Mouse (Mus musculus): ENCODE measurements around the gene B3galnt1. TPM values are rescaled to one million over a fixed set of nuclear protein-coding genes. Genes with fewer than 3 reads are reported as not detected.
A peak's percentile ranks its signal among the peaks of the same experiment; 100 is the strongest.

B3galnt1 gene
- polyA plus RNA-seq, 1 experiment from 2014 or later, result 79.4 TPM

DNA sequence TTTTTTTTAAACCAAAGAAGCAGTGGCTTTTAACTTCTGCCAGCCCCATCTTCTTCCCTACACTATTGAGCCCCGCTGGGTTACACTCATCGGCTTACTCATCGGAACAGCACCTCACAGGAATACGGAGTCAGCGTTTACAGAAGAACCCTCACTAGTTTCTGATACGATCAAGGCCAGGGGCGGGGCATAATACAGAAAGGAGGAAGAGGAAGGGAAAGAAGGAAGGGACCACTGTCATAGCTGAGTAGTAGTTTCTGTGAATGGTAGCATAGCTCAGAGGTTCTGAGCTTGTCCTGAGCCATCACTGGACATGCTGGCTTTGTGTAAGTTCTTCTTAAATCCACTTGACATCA is 38.8 kb downstream of the B3galnt1 start:
- WGBS, result 93% methylated on average over 7 of the region's 7 CpGs
- no peaks in the 10 kb centered on the region for H3K27me3 ChIP-seq
- no peak overlapping the region for H3K4me3 ChIP-seq
- H3K4me2 ChIP-seq, result no peak overlapping the region
- H3K36me3 ChIP-seq, result no peaks in the 10 kb centered on the region
- H3K4me1 ChIP-seq (replicated peaks), result peaks cover 22% of the 10 kb centered on the region; the same call in 1 of the 2 replicates
- no peak for ATAC-seq (ENCODE audit: low FRiP score)
- no peak overlapping the region for H3K9ac ChIP-seq
- H3K9me3 ChIP-seq, result no peaks in the 10 kb centered on the region
- H3K27ac ChIP-seq, result no peak overlapping the region

DNA sequence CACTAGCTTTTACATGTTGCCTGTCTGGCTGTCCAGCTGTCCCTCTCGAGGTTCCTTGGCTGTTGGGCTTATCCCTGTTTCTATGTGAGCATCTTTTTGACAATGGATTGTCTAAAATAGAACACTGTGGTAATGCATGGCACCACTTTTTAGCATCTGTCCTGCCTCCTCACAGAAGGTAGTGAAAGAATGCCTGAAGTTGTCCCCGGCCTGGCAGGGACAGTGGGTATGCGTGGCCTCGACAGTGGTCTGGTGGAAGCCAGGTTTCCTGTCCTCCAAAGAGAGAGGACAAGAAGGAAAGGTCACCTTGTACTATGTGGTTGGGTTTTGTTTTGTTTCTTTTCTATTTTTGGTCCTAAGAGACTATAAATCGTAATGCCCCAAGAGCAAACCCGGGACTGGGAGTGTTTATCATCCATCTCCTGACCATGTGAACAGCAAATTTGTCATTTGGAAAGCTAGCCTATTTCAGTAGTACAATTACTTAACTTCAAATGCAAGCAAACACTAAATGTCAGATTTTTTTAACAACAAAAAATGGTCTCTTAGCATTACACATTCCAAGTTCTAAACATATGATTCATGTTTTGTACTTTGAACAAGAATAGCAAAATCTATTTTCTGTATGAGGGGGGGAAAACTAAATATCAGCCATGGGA is 39.3 kb downstream of the B3galnt1 start:
- no peak overlapping the region for H3K4me3 ChIP-seq
- no peaks in the 10 kb centered on the region for H3K27me3 ChIP-seq
- H3K27ac ChIP-seq, result no peak overlapping the region
- ATAC-seq (ENCODE audit: low FRiP score), result no peak
- WGBS, result 91% methylated on average over 6 of the region's 6 CpGs
- no peak overlapping the region for H3K4me2 ChIP-seq
- H3K36me3 ChIP-seq, result no peaks in the 10 kb centered on the region; the same call in 1 of the 2 replicates
- H3K4me1 ChIP-seq (replicated peaks), result peaks cover 22% of the 10 kb centered on the region; the same call in 1 of the 2 replicates
- no peaks in the 10 kb centered on the region for H3K9me3 ChIP-seq
- no peak overlapping the region for H3K9ac ChIP-seq

DNA sequence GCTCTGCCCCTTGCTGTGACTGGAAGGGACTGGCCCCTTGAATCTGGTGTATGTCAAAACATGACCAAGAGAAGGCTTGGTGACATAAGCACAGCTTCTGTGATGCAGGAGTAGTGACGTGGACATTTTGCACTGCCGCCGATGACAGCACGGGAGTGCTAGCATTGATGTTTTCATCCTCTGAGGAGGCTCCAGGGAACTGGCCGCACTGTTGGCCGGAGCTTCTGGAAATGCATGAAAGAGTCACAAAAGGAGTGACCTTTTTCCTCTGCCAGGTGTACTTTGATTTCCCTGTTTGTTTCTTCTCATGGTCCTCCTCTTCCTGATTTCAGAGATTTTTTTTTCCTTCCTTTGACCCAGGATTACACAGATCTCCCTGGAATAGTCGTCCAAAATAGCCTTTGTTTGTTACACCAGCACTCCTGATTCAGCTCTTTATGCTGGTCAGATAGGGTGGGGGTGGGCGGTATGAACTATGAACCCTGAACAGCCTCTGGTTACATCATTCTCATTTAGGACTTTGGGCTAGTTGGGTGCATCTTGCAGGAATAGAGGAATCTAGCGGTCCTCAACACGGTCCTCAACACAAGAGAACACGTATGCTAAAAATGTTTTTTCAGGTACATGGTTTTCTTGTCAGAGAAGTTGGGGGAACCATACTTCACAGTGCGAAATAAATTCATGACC is 42.5 kb downstream of the B3galnt1 start:
- Histone ChIP-seq H3K27me3 (no peaks in the 10 kb centered on the region), H3K36me3 (peaks cover 20% of the 10 kb centered on the region), H3K9ac (no peak overlapping the region), H3K9me3 (no peaks in the 10 kb centered on the region), H3K27ac (no peak overlapping the region), H3K4me1 (replicated peaks) (peaks cover 22% of the 10 kb centered on the region; the same call in 1 of the 2 replicates), H3K4me2 (no peak overlapping the region), H3K4me3 (no peak overlapping the region)
- no peak for ATAC-seq (ENCODE audit: low FRiP score)
- WGBS, result 87% methylated on average over 12 of the region's 12 CpGs

DNA sequence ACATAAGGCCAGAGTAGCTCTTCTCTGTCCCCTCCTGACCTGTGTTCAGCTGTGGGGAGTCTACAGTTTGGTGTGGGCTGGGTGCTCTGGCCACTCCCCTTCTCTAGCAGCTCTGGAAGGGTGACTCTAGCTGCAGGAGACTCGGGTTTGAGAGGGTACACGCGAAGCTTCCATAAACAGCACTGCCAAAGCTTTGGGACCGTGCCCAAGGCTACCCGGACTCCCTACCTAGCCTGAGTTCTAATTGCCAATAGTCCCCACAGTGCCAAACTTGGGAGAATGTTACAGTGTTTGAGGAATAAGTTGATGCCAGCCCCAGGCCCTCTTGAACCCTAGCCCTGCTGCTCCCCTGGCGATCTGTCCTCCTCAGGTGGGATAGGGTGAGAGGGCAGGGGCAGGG is 43.2 kb downstream of the B3galnt1 start:
- no peak overlapping the region for H3K4me3 ChIP-seq
- H3K36me3 ChIP-seq, result peaks cover 20% of the 10 kb centered on the region
- H3K27me3 ChIP-seq, result no peaks in the 10 kb centered on the region
- H3K4me2 ChIP-seq, result no peak overlapping the region
- ATAC-seq (ENCODE audit: low FRiP score), result no peak
- no peak overlapping the region for H3K9ac ChIP-seq
- H3K9me3 ChIP-seq, result no peaks in the 10 kb centered on the region
- no peak overlapping the region for H3K27ac ChIP-seq
- WGBS, result 90% methylated on average over 6 of the region's 6 CpGs
- H3K4me1 ChIP-seq (replicated peaks), result peaks cover 22% of the 10 kb centered on the region; the same call in 1 of the 2 replicates

DNA sequence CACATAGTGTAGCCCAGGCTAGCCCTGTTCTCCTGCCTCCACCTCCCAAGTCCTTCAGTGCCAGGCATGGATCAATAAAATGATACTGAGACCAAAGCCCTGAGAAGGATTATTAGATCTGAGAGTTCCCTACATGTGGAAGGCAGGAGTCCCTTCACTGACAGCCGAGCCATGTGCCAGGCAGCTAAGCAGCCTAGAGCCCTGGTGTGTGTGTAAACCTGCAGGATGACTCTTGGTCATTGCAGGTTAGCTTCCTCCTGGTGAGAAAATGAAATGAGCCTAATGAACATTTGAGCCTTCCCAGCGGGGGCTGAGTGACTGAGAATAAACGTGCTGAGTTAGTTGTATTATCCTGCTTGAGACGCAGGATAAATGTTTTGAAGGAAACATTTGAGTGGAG is 49.2 kb downstream of the B3galnt1 start:
- Histone ChIP-seq H3K9ac (no peak overlapping the region), H3K4me1 (replicated peaks) (peaks cover 10% of the 10 kb centered on the region), H3K9me3 (0 out of 2 replicates have a peak, but pooled peaks cover 4% of the 10 kb centered on the region), H3K27ac (no peak overlapping the region), H3K27me3 (no peaks in the 10 kb centered on the region), H3K4me2 (no peak overlapping the region), H3K4me3 (no peak overlapping the region), H3K36me3 (peaks cover 20% of the 10 kb centered on the region)
- no peak for ATAC-seq (ENCODE audit: low FRiP score)
- 77% methylated on average over 4 of the region's 4 CpGs for WGBS

- Histone ChIP-seq H3K27me3 (no peaks in the 10 kb centered on the region), H3K27ac (no peak overlapping the region), H3K4me2 (no peak overlapping the region), H3K4me1 (replicated peaks) (peaks cover 15% of the 10 kb centered on the region), H3K9me3 (0 out of 2 replicates have a peak, but pooled peaks cover 4% of the 10 kb centered on the region), H3K4me3 (no peak overlapping the region), H3K9ac (no peak overlapping the region), H3K36me3 (peaks cover 15% of the 10 kb centered on the region)
- 80% methylated on average over 22 of the region's 22 CpGs for whole genome bisulfite sequencing
- peak; percentile 22; the same call in 1 of the 2 replicates for ATAC-seq (ENCODE audit: low FRiP score)
These were observed 49.9 kb downstream of the B3galnt1 start for GRCm38 (mm10) chr3:69548704-69549455.

DNA sequence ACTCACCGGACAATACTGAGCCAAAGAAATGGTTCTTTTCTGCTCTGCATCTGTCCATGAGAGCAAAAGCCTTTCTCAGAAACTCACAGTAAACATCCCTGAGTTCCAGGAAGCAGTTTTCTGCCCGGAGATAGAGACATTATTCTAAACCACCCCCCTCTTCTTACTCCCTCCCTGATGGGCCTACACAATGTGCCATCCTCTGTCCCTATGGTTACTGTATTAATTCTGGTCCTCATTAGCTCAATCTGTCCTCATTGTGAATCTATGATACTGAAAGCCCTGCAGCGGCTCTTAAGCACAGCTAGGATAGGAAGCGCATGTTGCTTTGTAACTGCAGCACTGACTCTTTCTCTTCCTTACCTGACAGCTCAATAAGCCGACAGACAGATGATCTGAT is 53.7 kb downstream of the B3galnt1 start:
- no peak overlapping the region for H3K4me3 ChIP-seq
- WGBS, result 52% methylated on average over 5 of the region's 5 CpGs
- peaks cover 35% of the 10 kb centered on the region for H3K4me1 ChIP-seq (replicated peaks)
- ATAC-seq (ENCODE audit: low FRiP score), result peak; percentile 66
- H3K27ac ChIP-seq, result peak overlapping the region; percentile 58
- H3K36me3 ChIP-seq, result no peaks in the 10 kb centered on the region
- H3K4me2 ChIP-seq, result no peak overlapping the region
- H3K9me3 ChIP-seq, result 0 out of 2 replicates have a peak, but pooled peaks cover 4% of the 10 kb centered on the region
- no peaks in the 10 kb centered on the region for H3K27me3 ChIP-seq
- no peak overlapping the region for H3K9ac ChIP-seq

DNA sequence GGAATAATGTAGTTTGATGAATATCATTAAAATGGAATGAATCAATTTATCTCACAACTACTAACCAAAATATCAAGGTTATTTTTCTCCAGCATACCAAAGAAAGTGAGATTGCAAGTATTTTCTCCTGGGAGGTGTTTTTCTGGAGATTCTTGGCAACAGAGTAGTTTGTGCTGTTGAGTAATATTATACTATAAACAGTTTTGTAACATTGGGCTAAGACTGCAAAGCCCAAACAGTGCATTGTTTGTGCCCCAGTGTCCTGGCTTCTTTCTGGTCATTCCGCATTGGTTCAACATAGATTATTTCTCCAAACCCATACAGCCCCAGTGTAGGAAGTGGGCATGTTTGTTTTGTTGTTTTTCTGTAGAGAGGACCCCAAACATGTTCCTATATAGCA is 55.0 kb downstream of the B3galnt1 start:
- no peaks in the 10 kb centered on the region for H3K36me3 ChIP-seq
- no peak overlapping the region for H3K9ac ChIP-seq
- H3K4me1 ChIP-seq (replicated peaks), result peaks cover 38% of the 10 kb centered on the region
- no peak overlapping the region for H3K4me2 ChIP-seq
- no peak for ATAC-seq (ENCODE audit: low FRiP score)
- H3K9me3 ChIP-seq, result 0 out of 2 replicates have a peak, but pooled peaks cover 4% of the 10 kb centered on the region
- H3K27ac ChIP-seq, result no peak overlapping the region
- 94% methylated on average over 1 of the region's 1 CpGs for WGBS
- H3K27me3 ChIP-seq, result no peaks in the 10 kb centered on the region
- no peak overlapping the region for H3K4me3 ChIP-seq

- Histone ChIP-seq H3K27me3 (no peaks in the 10 kb centered on the region), H3K27ac (peak overlapping the region; percentile 58; the same call in 1 of the 2 replicates), H3K36me3 (no peaks in the 10 kb centered on the region), H3K4me3 (no peak overlapping the region), H3K9me3 (0 out of 2 replicates have a peak, but pooled peaks cover 4% of the 10 kb centered on the region), H3K4me1 (replicated peaks) (peaks cover 35% of the 10 kb centered on the region), H3K9ac (no peak overlapping the region), H3K4me2 (no peak overlapping the region)
- 47% methylated on average over 8 of the region's 8 CpGs for WGBS
- ATAC-seq (ENCODE audit: low FRiP score), result peak; percentile 40; the same call in 1 of the 2 replicates
These were observed 55.8 kb downstream of the B3galnt1 start for GRCm38 (mm10) chr3:69542962-69543361.

- Histone ChIP-seq H3K27ac (peak overlapping the region; percentile 53), H3K4me1 (replicated peaks) (peaks cover 47% of the 10 kb centered on the region), H3K27me3 (peaks cover 5% of the 10 kb centered on the region; the same call in 1 of the 2 replicates), H3K9me3 (no peaks in the 10 kb centered on the region), H3K4me3 (no peak overlapping the region), H3K4me2 (peak overlapping the region; percentile 23; the same call in 1 of the 2 replicates), H3K9ac (no peak overlapping the region), H3K36me3 (no peaks in the 10 kb centered on the region)
- ATAC-seq (ENCODE audit: low FRiP score), result peak; percentile 53; the same call in 1 of the 2 replicates
- 33% methylated on average over 25 of the region's 25 CpGs for WGBS
These were observed 62.7 kb downstream of the B3galnt1 start for GRCm38 (mm10) chr3:69535941-69536647.

DNA sequence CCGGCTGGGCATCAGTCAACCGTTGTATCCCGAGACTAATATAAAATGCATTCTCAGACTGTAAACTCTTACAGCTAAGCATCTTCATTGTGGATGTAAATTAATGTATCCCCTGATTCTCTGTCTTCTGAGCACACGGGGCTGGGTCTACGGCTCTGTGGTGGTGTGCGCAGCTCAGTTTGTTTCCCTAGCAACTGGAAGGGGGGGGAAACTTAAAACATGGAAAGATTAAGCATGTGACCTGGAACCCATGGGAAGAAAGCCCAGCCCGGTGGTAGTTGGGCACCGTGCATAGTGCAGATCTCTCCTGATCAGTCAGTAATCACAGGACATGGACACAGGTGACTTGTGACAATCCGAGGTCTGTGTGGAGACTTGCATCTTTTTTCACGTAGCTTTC is 63.3 kb downstream of the B3galnt1 start:
- 31% methylated on average over 10 of the region's 10 CpGs for WGBS
- H3K27ac ChIP-seq, result peak overlapping the region; percentile 53
- H3K4me1 ChIP-seq (replicated peaks), result peaks cover 42% of the 10 kb centered on the region
- peaks cover 5% of the 10 kb centered on the region; the same call in 1 of the 2 replicates for H3K27me3 ChIP-seq
- H3K4me3 ChIP-seq, result no peak overlapping the region
- no peaks in the 10 kb centered on the region for H3K36me3 ChIP-seq
- H3K9ac ChIP-seq, result no peak overlapping the region
- no peak overlapping the region for H3K4me2 ChIP-seq
- peak; percentile 70 for ATAC-seq (ENCODE audit: low FRiP score)
- no peaks in the 10 kb centered on the region for H3K9me3 ChIP-seq
